Mouse (Mus musculus): Measurements from ENCODE around the gene Fut7. TPM values are rescaled to one million over a fixed set of nuclear protein-coding genes. Genes with fewer than 3 reads are reported as not detected.

Gene Fut7
- polyA plus RNA-seq, 1 experiment from 2014 or later: 0.11 TPM

- Histone ChIP-seq H3K36me3 (ENCODE audit: control insufficient read depth, insufficient read depth, low read length) (no peaks in the 10 kb centered on the region), H3K9ac (ENCODE audit: low read depth, low read length) (peak within 1 kb of the TSS; percentile 76), H3K27me3 (replicated peaks; ENCODE audit: control insufficient read depth, insufficient read depth, low read length) (peaks cover 25% of the 10 kb centered on the region), H3K9me3 (ENCODE audit: control insufficient read depth, low read length) (no peaks in the 10 kb centered on the region), H3K4me1 (ENCODE audit: control insufficient read depth, insufficient read depth, low read length) (no peaks in the 10 kb centered on the region), H3K27ac (replicated peaks; ENCODE audit: low read depth, low read length) (no peak within 1 kb of the TSS), H3K4me3 (ENCODE audit: low read depth, low read length) (peak within 1 kb of the TSS; percentile 72), H3K4me2 (ENCODE audit: low read depth, low read length) (peak within 1 kb of the TSS; percentile 92)
- 0% methylated on average over 34 of the region's 89 CpGs for WGBS
- ATAC-seq (ENCODE audit: low read depth) (peak; percentile 93), DNase-seq (ENCODE audit: low spot score) (peak; percentile 96)
Measured at GRCm38 (mm10) chr2:25428442-25429236, 5.6 kb downstream of the Fut7 start, which contains the start of gene Abca2. Gene Abca2 (plus strand): TSS chr2:25428703.

GRCm38 (mm10) chr2:25429435-25430180, 6.5 kb downstream of the Fut7 start:
- H3K4me1 ChIP-seq (ENCODE audit: control insufficient read depth, insufficient read depth, low read length): no peaks in the 10 kb centered on the region
- H3K27ac ChIP-seq (replicated peaks; ENCODE audit: low read depth, low read length): no peak overlapping the region
- H3K9ac ChIP-seq (ENCODE audit: low read depth, low read length): peak overlapping the region; percentile 76
- no peak for DNase-seq (ENCODE audit: low spot score)
- H3K9me3 ChIP-seq (ENCODE audit: control insufficient read depth, low read length): no peaks in the 10 kb centered on the region
- peak overlapping the region; percentile 72 for H3K4me3 ChIP-seq (ENCODE audit: low read depth, low read length)
- WGBS: 65% methylated on average over 5 of the region's 5 CpGs
- ATAC-seq (ENCODE audit: low read depth): no peak
- no peaks in the 10 kb centered on the region for H3K36me3 ChIP-seq (ENCODE audit: control insufficient read depth, insufficient read depth, low read length)
- peak overlapping the region; percentile 92 for H3K4me2 ChIP-seq (ENCODE audit: low read depth, low read length)
- H3K27me3 ChIP-seq (replicated peaks; ENCODE audit: control insufficient read depth, insufficient read depth, low read length): peaks cover 20% of the 10 kb centered on the region

GRCm38 (mm10) chr2:25430395-25431233, 7.5 kb downstream of the Fut7 start:
- H3K4me2 ChIP-seq (ENCODE audit: low read depth, low read length): no peak overlapping the region
- WGBS: 66% methylated on average over 17 of the region's 17 CpGs
- DNase-seq (ENCODE audit: low spot score): no peak

GRCm38 (mm10) chr2:25431308-25431855, 8.3 kb downstream of the Fut7 start:
- 0 out of 2 replicates have a peak, but pooled peaks cover 3% of the 10 kb centered on the region for H3K36me3 ChIP-seq (ENCODE audit: control insufficient read depth, insufficient read depth, low read length)
- H3K27ac ChIP-seq (replicated peaks; ENCODE audit: low read depth, low read length): no peak overlapping the region
- no peak overlapping the region for H3K4me2 ChIP-seq (ENCODE audit: low read depth, low read length)
- H3K27me3 ChIP-seq (replicated peaks; ENCODE audit: control insufficient read depth, insufficient read depth, low read length): 0 out of 2 replicates have a peak, but pooled peaks cover 4% of the 10 kb centered on the region
- DNase-seq (ENCODE audit: low spot score): no peak
- no peak overlapping the region for H3K4me3 ChIP-seq (ENCODE audit: low read depth, low read length)
- no peaks in the 10 kb centered on the region for H3K9me3 ChIP-seq (ENCODE audit: control insufficient read depth, low read length)
- WGBS: 64% methylated on average over 6 of the region's 6 CpGs
- no peak overlapping the region for H3K9ac ChIP-seq (ENCODE audit: low read depth, low read length)
- no peaks in the 10 kb centered on the region for H3K4me1 ChIP-seq (ENCODE audit: control insufficient read depth, insufficient read depth, low read length)
- no peak for ATAC-seq (ENCODE audit: low read depth)

More at GRCm38 (mm10) chr2:25430395-25431233, 7.5 kb downstream of the Fut7 start:
- ATAC-seq (ENCODE audit: low read depth): no peak
- no peaks in the 10 kb centered on the region for H3K9me3 ChIP-seq (ENCODE audit: control insufficient read depth, low read length)
- no peak overlapping the region for H3K27ac ChIP-seq (replicated peaks; ENCODE audit: low read depth, low read length)
- H3K9ac ChIP-seq (ENCODE audit: low read depth, low read length): no peak overlapping the region
- 0 out of 2 replicates have a peak, but pooled peaks cover 3% of the 10 kb centered on the region for H3K36me3 ChIP-seq (ENCODE audit: control insufficient read depth, insufficient read depth, low read length)
- no peak overlapping the region for H3K4me3 ChIP-seq (ENCODE audit: low read depth, low read length)
- H3K4me1 ChIP-seq (ENCODE audit: control insufficient read depth, insufficient read depth, low read length): no peaks in the 10 kb centered on the region
- peaks cover 10% of the 10 kb centered on the region for H3K27me3 ChIP-seq (replicated peaks; ENCODE audit: control insufficient read depth, insufficient read depth, low read length)

GRCm38 (mm10) chr2:25432326-25433098, 9.4 kb downstream of the Fut7 start:
- Histone ChIP-seq H3K4me2 (ENCODE audit: low read depth, low read length) (no peak overlapping the region), H3K27me3 (replicated peaks; ENCODE audit: control insufficient read depth, insufficient read depth, low read length) (0 out of 2 replicates have a peak, but pooled peaks cover 4% of the 10 kb centered on the region), H3K27ac (replicated peaks; ENCODE audit: low read depth, low read length) (no peak overlapping the region), H3K9me3 (ENCODE audit: control insufficient read depth, low read length) (no peaks in the 10 kb centered on the region), H3K4me1 (ENCODE audit: control insufficient read depth, insufficient read depth, low read length) (no peaks in the 10 kb centered on the region), H3K36me3 (ENCODE audit: control insufficient read depth, insufficient read depth, low read length) (0 out of 2 replicates have a peak, but pooled peaks cover 3% of the 10 kb centered on the region), H3K9ac (ENCODE audit: low read depth, low read length) (no peak overlapping the region), H3K4me3 (ENCODE audit: low read depth, low read length) (no peak overlapping the region)
- 72% methylated on average over 11 of the region's 11 CpGs for WGBS
- ATAC-seq (ENCODE audit: low read depth) (no peak), DNase-seq (ENCODE audit: low spot score) (no peak)

- no peaks in the 10 kb centered on the region for H3K9me3 ChIP-seq (ENCODE audit: control insufficient read depth, low read length)
- DNase-seq (ENCODE audit: low spot score) (no peak), ATAC-seq (ENCODE audit: low read depth) (no peak)
- 87% methylated on average over 17 of the region's 17 CpGs for WGBS
- H3K36me3 ChIP-seq (ENCODE audit: control insufficient read depth, insufficient read depth, low read length): 0 out of 2 replicates have a peak, but pooled peaks cover 3% of the 10 kb centered on the region
- no peaks in the 10 kb centered on the region for H3K4me1 ChIP-seq (ENCODE audit: control insufficient read depth, insufficient read depth, low read length)
- H3K9ac ChIP-seq (ENCODE audit: low read depth, low read length): no peak overlapping the region
- 0 out of 2 replicates have a peak, but pooled peaks cover 4% of the 10 kb centered on the region for H3K27me3 ChIP-seq (replicated peaks; ENCODE audit: control insufficient read depth, insufficient read depth, low read length)
- H3K4me3 ChIP-seq (ENCODE audit: low read depth, low read length): no peak overlapping the region
- H3K4me2 ChIP-seq (ENCODE audit: low read depth, low read length): no peak overlapping the region
- H3K27ac ChIP-seq (replicated peaks; ENCODE audit: low read depth, low read length): no peak overlapping the region
Measured at GRCm38 (mm10) chr2:25433101-25433500, 10.0 kb downstream of the Fut7 start.

- no peak overlapping the region for H3K9ac ChIP-seq (ENCODE audit: low read depth, low read length)
- no peak overlapping the region for H3K4me2 ChIP-seq (ENCODE audit: low read depth, low read length)
- H3K9me3 ChIP-seq (ENCODE audit: control insufficient read depth, low read length): no peaks in the 10 kb centered on the region
- H3K27me3 ChIP-seq (replicated peaks; ENCODE audit: control insufficient read depth, insufficient read depth, low read length): 0 out of 2 replicates have a peak, but pooled peaks cover 4% of the 10 kb centered on the region
- 0 out of 2 replicates have a peak, but pooled peaks cover 3% of the 10 kb centered on the region for H3K36me3 ChIP-seq (ENCODE audit: control insufficient read depth, insufficient read depth, low read length)
- 92% methylated on average over 8 of the region's 8 CpGs for WGBS
- H3K27ac ChIP-seq (replicated peaks; ENCODE audit: low read depth, low read length): no peak overlapping the region
- no peak for ATAC-seq (ENCODE audit: low read depth)
- H3K4me1 ChIP-seq (ENCODE audit: control insufficient read depth, insufficient read depth, low read length): no peaks in the 10 kb centered on the region
- no peak overlapping the region for H3K4me3 ChIP-seq (ENCODE audit: low read depth, low read length)
- no peak for DNase-seq (ENCODE audit: low spot score)
Measured at GRCm38 (mm10) chr2:25434292-25434691, 11.2 kb downstream of the Fut7 start.

Data from embryonic facial prominence, embryonic 14.5 days (tissue).